30 mouse cellular contexts compared by ENCODE assay signal in the genomic region with DNA sequence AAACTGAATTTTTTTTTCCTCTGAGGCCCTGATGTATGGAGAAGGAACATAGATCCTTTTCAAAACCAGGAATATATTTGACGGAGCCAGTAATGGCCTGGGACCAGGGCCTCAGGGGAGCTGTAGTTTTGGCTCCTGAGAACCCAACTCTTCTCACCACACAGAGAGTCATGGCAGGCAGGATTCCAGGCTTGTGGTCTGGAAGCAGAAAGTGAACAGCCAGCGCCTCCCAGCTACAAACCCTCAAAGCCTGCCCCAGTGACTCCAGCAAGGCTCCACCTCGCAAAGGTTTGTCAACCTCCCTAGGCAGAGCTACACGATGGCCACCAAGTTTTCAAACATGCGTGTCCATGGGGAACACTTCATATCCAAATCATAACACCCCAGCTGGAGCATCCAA. TPM values are rescaled to one million over a fixed set of nuclear protein-coding genes. Genes with fewer than 3 reads are reported as not detected.
DNase-seq lines count a peak whose midpoint lies in the region; ATAC-seq lines count a peak whose summit lies in the region.
"Had no signal": no experiment of that assay in that cellular context is flagged by ENCODE, and none has a peak within 500 bp of the region (broad histone marks: within the 10 kb centered on the region; RNA-seq: fewer than 3 reads in every experiment).

No protein-coding gene starts in this region.

- H3K9me3 ChIP-seq in embryonic facial prominence, embryonic 14.5 days (ENCODE audit: control insufficient read depth, low read length) = no peaks in the 10 kb centered on the region
- no peaks in the 10 kb centered on the region for H3K9me3 ChIP-seq in embryonic facial prominence, embryonic 10.5 days
- no peaks in the 10 kb centered on the region for H3K9me3 ChIP-seq in heart, embryonic 10.5 days
- H3K9me3 ChIP-seq in heart, embryonic 12.5 days (replicated peaks) = no peaks in the 10 kb centered on the region
- H3K9me3 ChIP-seq: embryonic facial prominence, embryonic 13.5 days; forebrain, embryonic 12.5 days; forebrain, embryonic 15.5 days; heart, embryonic 15.5 days; hindbrain, embryonic 10.5 days; hindbrain, embryonic 13.5 days had no signal

- H3K9ac ChIP-seq in embryonic facial prominence, embryonic 14.5 days (ENCODE audit: low read depth, low read length) = no peak overlapping the region
- no peak overlapping the region for H3K9ac ChIP-seq in heart, embryonic 12.5 days
- H3K9ac ChIP-seq: embryonic facial prominence, embryonic 13.5 days; forebrain, embryonic 12.5 days; forebrain, embryonic 15.5 days; heart, embryonic 15.5 days; hindbrain, embryonic 13.5 days had no signal

- no peaks in the 10 kb centered on the region for H3K27me3 ChIP-seq in embryonic facial prominence, embryonic 14.5 days (replicated peaks; ENCODE audit: control insufficient read depth, insufficient read depth, low read length)
- H3K27me3 ChIP-seq in embryonic facial prominence, embryonic 10.5 days (replicated peaks; ENCODE audit: low read depth, poor library complexity, severe bottlenecking) = no peaks in the 10 kb centered on the region
- H3K27me3 ChIP-seq in heart, embryonic 10.5 days (ENCODE audit: insufficient read depth, poor library complexity, severe bottlenecking) = no peaks in the 10 kb centered on the region
- no peaks in the 10 kb centered on the region for H3K27me3 ChIP-seq in heart, embryonic 12.5 days (replicated peaks)
- H3K27me3 ChIP-seq: embryonic facial prominence, embryonic 13.5 days; forebrain, embryonic 12.5 days; forebrain, embryonic 15.5 days; heart, embryonic 15.5 days; hindbrain, embryonic 13.5 days had no signal

- no peaks in the 10 kb centered on the region for H3K4me1 ChIP-seq in embryonic facial prominence, embryonic 14.5 days (ENCODE audit: control insufficient read depth, insufficient read depth, low read length)
- peaks cover 7% of the 10 kb centered on the region for H3K4me1 ChIP-seq in embryonic facial prominence, embryonic 10.5 days
- no peaks in the 10 kb centered on the region for H3K4me1 ChIP-seq in heart, embryonic 10.5 days
- H3K4me1 ChIP-seq in heart, embryonic 12.5 days (replicated peaks) = no peaks in the 10 kb centered on the region
- H3K4me1 ChIP-seq: embryonic facial prominence, embryonic 13.5 days; heart, embryonic 15.5 days had no signal

- no peak for ATAC-seq in embryonic facial prominence, embryonic 14.5 days (ENCODE audit: low read depth)
- no peak for ATAC-seq in heart, embryonic 12.5 days (ENCODE audit: insufficient number of reproducible peaks, low FRiP score)
- ATAC-seq: activated CD4-positive, CD25-positive, alpha-beta regulatory T cell, adult 4 months; CD4-positive, CD25-positive, alpha-beta regulatory T cell, adult 4 months; forebrain, embryonic 15.5 days; hindbrain, embryonic 16.5 days; inflammation-experienced regulatory T-cells, adult 6 months; intestine, embryonic 16.5 days had no signal

- no peaks in the 10 kb centered on the region for H3K36me3 ChIP-seq in embryonic facial prominence, embryonic 14.5 days (ENCODE audit: control insufficient read depth, insufficient read depth, low read length)
- no peaks in the 10 kb centered on the region for H3K36me3 ChIP-seq in embryonic facial prominence, embryonic 10.5 days (replicated peaks)
- H3K36me3 ChIP-seq in heart, embryonic 10.5 days = no peaks in the 10 kb centered on the region
- H3K36me3 ChIP-seq in heart, embryonic 12.5 days = no peaks in the 10 kb centered on the region
- H3K36me3 ChIP-seq: embryonic facial prominence, embryonic 13.5 days; forebrain, embryonic 12.5 days; forebrain, embryonic 15.5 days; heart, embryonic 15.5 days; hindbrain, embryonic 10.5 days; hindbrain, embryonic 13.5 days had no signal

- H3K27ac ChIP-seq in embryonic facial prominence, embryonic 14.5 days (replicated peaks; ENCODE audit: low read depth, low read length) = no peak overlapping the region
- H3K27ac ChIP-seq in embryonic facial prominence, embryonic 10.5 days (replicated peaks) = no peak overlapping the region
- H3K27ac ChIP-seq in heart, embryonic 10.5 days = no peak overlapping the region
- H3K27ac ChIP-seq in heart, embryonic 12.5 days (ENCODE audit: poor library complexity, severe bottlenecking) = no peak overlapping the region
- H3K27ac ChIP-seq: embryonic facial prominence, embryonic 13.5 days; forebrain, embryonic 12.5 days; forebrain, embryonic 15.5 days; heart, adult 2 months; heart, embryonic 15.5 days; hindbrain, embryonic 10.5 days; hindbrain, embryonic 13.5 days had no signal

- H3K4me2 ChIP-seq in embryonic facial prominence, embryonic 14.5 days (ENCODE audit: low read depth, low read length) = no peak overlapping the region
- H3K4me2 ChIP-seq in heart, embryonic 12.5 days = no peak overlapping the region
- H3K4me2 ChIP-seq: embryonic facial prominence, embryonic 13.5 days; forebrain, embryonic 12.5 days; forebrain, embryonic 15.5 days; heart, embryonic 15.5 days; hindbrain, embryonic 13.5 days had no signal

- H3K4me3 ChIP-seq in embryonic facial prominence, embryonic 14.5 days (ENCODE audit: low read depth, low read length) = no peak overlapping the region
- H3K4me3 ChIP-seq in embryonic facial prominence, embryonic 10.5 days = no peak overlapping the region
- no peak overlapping the region for H3K4me3 ChIP-seq in heart, embryonic 10.5 days
- H3K4me3 ChIP-seq in heart, embryonic 12.5 days = no peak overlapping the region
- H3K4me3 ChIP-seq: embryonic facial prominence, embryonic 13.5 days; forebrain, embryonic 12.5 days; forebrain, embryonic 15.5 days; heart, adult 2 months; heart, embryonic 15.5 days; hindbrain, embryonic 10.5 days; hindbrain, embryonic 13.5 days had no signal

- 86% methylated on average over 5 of the region's 5 CpGs for WGBS in embryonic facial prominence, embryonic 14.5 days
- WGBS in embryonic facial prominence, embryonic 10.5 days = 89% methylated on average over 5 of the region's 5 CpGs
- WGBS in heart, embryonic 10.5 days = 81% methylated on average over 5 of the region's 5 CpGs
- WGBS in heart, embryonic 12.5 days = 74% methylated on average over 5 of the region's 5 CpGs

- DNase-seq in embryonic facial prominence, embryonic 14.5 days (ENCODE audit: low spot score) = peak; percentile 7
- no peak for DNase-seq in embryonic facial prominence, embryonic 10.5 days (ENCODE audit: low spot score)
- DNase-seq in heart, adult 18-20 months = peak; percentile 22 to 29
- no peak for DNase-seq in heart, postnatal 14 days
- peak; percentile 57 for DNase-seq in heart, embryonic 10.5 days (ENCODE audit: low spot score)
- peak; percentile 74 for DNase-seq in fibroblast of lung, adult 2 months (ENCODE audit: low read depth)
- DNase-seq in cerebellum, adult 8-10 months = no peak
- DNase-seq: adrenal gland, postnatal 10 days; adrenal gland, postnatal 36 days; cerebellum, adult 18-20 months; cerebellum, adult 9-11 months; cerebellum, postnatal 25 days; gastrocnemius, postnatal 10 days; gastrocnemius, postnatal 36 days; heart, postnatal 10 days; kidney, adult 18-20 months; kidney, adult 9 months had no signal

- intact Hi-C loops in heart, postnatal 14 days (cut with DNase I) = no loop called here

RNA-seq across cellular contexts. Expression of gene Rab23, which starts 7.7 kb away (rescaled TPM):
- polyA plus RNA-seq in embryonic facial prominence, embryonic 14.5 days (2014; fragmentation: Nextera tagmentation; extraction: Ambion mirVana) = 21.3 and 24.5 TPM in 2 replicates
- 32.3 and 35.2 TPM in 2 replicates for polyA plus RNA-seq in embryonic facial prominence, embryonic 10.5 days (2016; fragmentation: Nextera tagmentation; extraction: Ambion mirVana)
- 10 to 100 TPM in 1 of 2 experiments, 1 to 10 TPM in 1; 7.8 to 10.4 TPM for total RNA-seq in heart, adult 18-20 months (2021)
- 10 to 100 TPM; 10.8 to 11.5 TPM for total RNA-seq in heart, postnatal 14 days (2021)
- polyA plus RNA-seq in heart, embryonic 10.5 days (2016; fragmentation: Nextera tagmentation; extraction: Ambion mirVana) = 16.1 and 18.1 TPM in 2 replicates
- 14.7 and 18.9 TPM in 2 replicates for polyA plus RNA-seq in heart, embryonic 12.5 days (2016; fragmentation: Nextera tagmentation; extraction: Ambion mirVana)

RNA-seq across cellular contexts. Expression of gene Prim2, which starts 42.4 kb away (rescaled TPM):
- 26.6 and 31.2 TPM in 2 replicates for polyA plus RNA-seq in embryonic facial prominence, embryonic 14.5 days (2014; fragmentation: Nextera tagmentation; extraction: Ambion mirVana)
- polyA plus RNA-seq in embryonic facial prominence, embryonic 10.5 days (2016; fragmentation: Nextera tagmentation; extraction: Ambion mirVana) = 54.6 and 55.5 TPM in 2 replicates
- total RNA-seq in heart, adult 18-20 months (2021) = 1 to 10 TPM; 1.7 to 2.8 TPM
- total RNA-seq in heart, postnatal 14 days (2021) = 1 to 10 TPM; 2.9 to 4.3 TPM
- 30.1 and 35.0 TPM in 2 replicates for polyA plus RNA-seq in heart, embryonic 10.5 days (2016; fragmentation: Nextera tagmentation; extraction: Ambion mirVana)
- 20.9 and 22.3 TPM in 2 replicates for polyA plus RNA-seq in heart, embryonic 12.5 days (2016; fragmentation: Nextera tagmentation; extraction: Ambion mirVana)

RNA-seq across cellular contexts. Expression of gene Bag2, which starts 45.6 kb away (rescaled TPM):
- 61.1 and 68.5 TPM in 2 replicates for polyA plus RNA-seq in embryonic facial prominence, embryonic 14.5 days (2014; fragmentation: Nextera tagmentation; extraction: Ambion mirVana)
- polyA plus RNA-seq in embryonic facial prominence, embryonic 10.5 days (2016; fragmentation: Nextera tagmentation; extraction: Ambion mirVana) = 59.0 and 65.7 TPM in 2 replicates
- total RNA-seq in heart, adult 18-20 months (2021) = 10 to 100 TPM; 34.4 to 39.9 TPM
- 10 to 100 TPM; 31.5 to 37.6 TPM for total RNA-seq in heart, postnatal 14 days (2021)
- 104 and 115 TPM in 2 replicates for polyA plus RNA-seq in heart, embryonic 10.5 days (2016; fragmentation: Nextera tagmentation; extraction: Ambion mirVana)
- polyA plus RNA-seq in heart, embryonic 12.5 days (2016; fragmentation: Nextera tagmentation; extraction: Ambion mirVana) = 80.2 and 83.1 TPM in 2 replicates

Comparison
In these comparisons a context has a peak if more than half of its experiments do, and no peak if none do; other contexts are left out.
1. DNase-seq: peak in embryonic facial prominence, embryonic 14.5 days (single experiment), heart, adult 18-20 months (2 of 2), heart, embryonic 10.5 days (single experiment) and fibroblast of lung, adult 2 months (single experiment); none in embryonic facial prominence, embryonic 10.5 days (single experiment), heart, postnatal 14 days (0 of 2) and cerebellum, adult 8-10 months (single experiment).